Mouse (Mus musculus) lung, postnatal 36 days (tissue): Measurements from ENCODE around the gene Tbpl2.

Source experiments
- DNase-seq: peaks from one replicate; pipeline ENCODE4 v3.0.0; 2022; ENCODE audit warnings: mixed read lengths

Tbpl2 gene

GRCm38 (mm10) chr2:24096495-24096894, at the start of gene Tbpl2:
TSS of gene Tbpl2 (minus strand) at chr2:24096595.
- no peak for DNase-seq

GRCm38 (mm10) chr2:24134373-24134772, 38.0 kb upstream of the Tbpl2 start:
- no peak for DNase-seq

GRCm38 (mm10) chr2:24109085-24109484, 12.7 kb upstream of the Tbpl2 start:
- DNase-seq: no peak

- peak; percentile 7 for DNase-seq
Observed at GRCm38 (mm10) chr2:24103619-24104289, 7.4 kb upstream of the Tbpl2 start.

GRCm38 (mm10) chr2:24090921-24091320, 5.5 kb downstream of the Tbpl2 start:
- no peak for DNase-seq

- DNase-seq: no peak
Observed at GRCm38 (mm10) chr2:24050459-24050858, 45.9 kb downstream of the Tbpl2 start.

GRCm38 (mm10) chr2:24049344-24049990, 46.9 kb downstream of the Tbpl2 start, which contains the start of gene Hnmt:
TSS of gene Hnmt (minus strand) at chr2:24049394.
- peak; percentile 8 for DNase-seq

GRCm38 (mm10) chr2:24048480-24049097, 47.8 kb downstream of the Tbpl2 start:
- peak; percentile 58 for DNase-seq

GRCm38 (mm10) chr2:24047551-24048479, 48.6 kb downstream of the Tbpl2 start:
- no peak for DNase-seq

GRCm38 (mm10) chr2:24042901-24043300, 53.5 kb downstream of the Tbpl2 start:
- peak; percentile 43 for DNase-seq

- no peak for DNase-seq
Observed at GRCm38 (mm10) chr2:24040531-24040930, 55.9 kb downstream of the Tbpl2 start.
